Mouse (Mus musculus): ENCODE measurements around the gene Dus4l.

Gene Dus4l

DNA sequence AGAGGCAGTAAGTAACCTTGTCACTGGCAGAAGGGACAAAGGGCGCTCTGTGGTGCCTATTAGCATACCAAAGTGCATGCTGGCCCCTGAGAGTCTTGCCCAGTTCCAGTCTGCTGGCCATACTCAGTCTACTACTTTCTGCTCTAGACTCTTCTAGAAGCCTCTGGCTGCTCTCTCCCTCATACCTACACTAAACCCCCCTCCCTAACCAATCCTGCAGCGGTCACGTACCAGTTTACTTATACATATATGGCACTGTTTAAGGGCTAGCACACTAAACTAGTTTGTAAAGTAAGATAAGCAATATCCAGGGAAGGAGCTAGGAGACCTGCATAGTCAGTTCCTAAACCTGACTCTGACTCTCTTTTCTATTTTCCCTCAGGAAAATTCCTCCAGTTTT, 60.3 kb downstream of the Dus4l start:
- no peak for DNase-seq (ENCODE audit: low read depth in 1 of 2, low spot score in 2 of 2)

DNA sequence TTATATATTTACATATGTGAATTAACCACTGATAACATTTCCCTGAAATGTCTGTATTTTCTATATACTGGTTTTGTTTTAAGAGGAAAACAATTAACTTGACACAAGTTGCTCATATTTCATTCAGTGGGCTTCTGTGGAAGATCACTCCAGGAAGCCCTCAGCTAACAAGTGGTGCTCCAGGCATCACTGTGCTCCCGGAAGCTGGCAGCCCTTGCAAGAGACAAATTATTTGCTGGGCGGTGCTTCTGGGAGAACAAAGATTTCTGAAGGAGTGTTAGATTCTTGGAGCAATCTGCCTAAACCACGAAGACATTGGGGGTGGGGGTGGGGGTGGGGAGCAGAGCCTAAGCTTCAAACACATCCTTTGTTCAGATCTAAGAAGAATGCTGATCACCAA, 62.6 kb downstream of the Dus4l start:
- DNase-seq (ENCODE audit: low read depth in 1 of 2, low spot score in 2 of 2), result no peak

Data from monocyte, adult 2 months (primary cell).